Mouse (Mus musculus) kidney, postnatal 0 days (tissue): ENCODE results near the gene Cacna2d3. TPM values are rescaled to one million over a fixed set of nuclear protein-coding genes. Genes with fewer than 3 reads are reported as not detected.

Source experiments
- ATAC-seq: fragments of 200-750 bp; cut with Nextera tagmentation; replicated peaks from 2 replicates; pipeline ENCODE4 v1.8.0; 2017; ENCODE audit warnings: low read depth, moderate number of reproducible peaks, moderate TSS enrichment, moderate library complexity; ENCODE audit not compliant: low FRiP score
- DNase-seq: peaks from one replicate; pipeline ENCODE4 v3.0.0-alpha.2; 2016; ENCODE audit warnings: low spot score
- H3K27ac ChIP-seq: fragments of 300-500 bp; sonication (generic); 2 replicates; pipeline ENCODE4 v1.5.1; 2014; ENCODE audit warnings: mild to moderate bottlenecking
- H3K27me3 ChIP-seq: fragments of 300-500 bp; sonication (generic); 2 replicates; pipeline ENCODE4 v1.6.1; 2014; ENCODE audit warnings: low read length, mixed read lengths; ENCODE audit not compliant: insufficient read depth
- H3K36me3 ChIP-seq: fragments of 300-500 bp; sonication (generic); 2 replicates; pipeline ENCODE4 v1.6.1; 2014; ENCODE audit warnings: low read length, mixed read lengths; ENCODE audit not compliant: insufficient read depth
- H3K4me1 ChIP-seq: fragments of 300-500 bp; sonication (generic); replicated peaks from 2 replicates; pipeline ENCODE4 v1.6.1; 2014; ENCODE audit warnings: antibody characterized with exemption, low read length, mixed read lengths; ENCODE audit not compliant: insufficient read depth
- H3K4me2 ChIP-seq: fragments of 300-500 bp; sonication (generic); 2 replicates; pipeline ENCODE4 v1.6.1; 2014; ENCODE audit warnings: mild to moderate bottlenecking, low read length, moderate library complexity, mixed read lengths
- H3K4me3 ChIP-seq: fragments of 300-500 bp; sonication (generic); replicated peaks from 2 replicates; pipeline ENCODE4 v1.5.1; 2014; ENCODE audit warnings: low read depth, low read length
- H3K9ac ChIP-seq: fragments of 300-500 bp; sonication (generic); 2 replicates; pipeline ENCODE4 v1.6.1; 2014; ENCODE audit warnings: low read depth, low read length
- H3K9me3 ChIP-seq: fragments of 300-500 bp; sonication (generic); replicated peaks from 2 replicates; pipeline ENCODE4 v1.6.1; 2016; ENCODE audit warnings: low read length, inconsistent platforms, mixed read lengths
- CTCF ChIP-seq: IDR thresholded peaks from 2 replicates; pipeline ENCODE4 v1.5.1; 2016; ENCODE audit warnings: antibody characterized with exemption, low read depth, mild to moderate bottlenecking, moderate library complexity
- WGBS: fragments of 180-500 bp; shearing (Covaris S2); extraction: QIAGEN DNeasy Blood & Tissue Kit; methylation state at CpG from one replicate; pipeline ENCODE4 v1.1.7; 2014; 5-methylcytosine and 5-hydroxymethylcytosine counted together
- polyA plus RNA-seq: library from polyadenylated mRNA; unstranded; fragments of >200 nt; fragmentation: Nextera tagmentation; extraction: Ambion mirVana; gene quantifications from 2 replicates; pipeline ENCODE4 v1.2.1, GENCODE M21; 2015

Cacna2d3 gene
- polyA plus RNA-seq, 1 experiment from 2014 or later = 1.8 TPM

GRCm38 (mm10) chr14:29438666-29439065 is 283.0 kb downstream of the Cacna2d3 start:
- H3K4me2 ChIP-seq = no peak overlapping the region
- no peak overlapping the region for H3K27ac ChIP-seq
- H3K36me3 ChIP-seq = no peaks in the 10 kb centered on the region
- no peaks in the 10 kb centered on the region for H3K9me3 ChIP-seq
- ATAC-seq (no peak), DNase-seq (peak; percentile 53)
- no peaks in the 10 kb centered on the region for H3K4me1 ChIP-seq
- WGBS = 24% methylated on average over 7 of the region's 7 CpGs
- no peak overlapping the region for H3K9ac ChIP-seq
- H3K27me3 ChIP-seq = no peaks in the 10 kb centered on the region
- no peak overlapping the region for H3K4me3 ChIP-seq
- TF ChIP-seq CTCF = no peak

- no peaks in the 10 kb centered on the region for H3K27me3 ChIP-seq
- DNase-seq = no peak
- no peak overlapping the region for H3K9ac ChIP-seq
- no peak overlapping the region for H3K4me3 ChIP-seq
- H3K4me2 ChIP-seq = no peak overlapping the region
- no peak for TF ChIP-seq CTCF
- H3K9me3 ChIP-seq = no peaks in the 10 kb centered on the region
- H3K27ac ChIP-seq = no peak overlapping the region
- no peak for ATAC-seq
- H3K4me1 ChIP-seq = no peaks in the 10 kb centered on the region
- 39% methylated on average over 3 of the region's 3 CpGs for WGBS
- no peaks in the 10 kb centered on the region for H3K36me3 ChIP-seq
Measured at GRCm38 (mm10) chr14:29438251-29438650, 283.4 kb downstream of the Cacna2d3 start.

DNA sequence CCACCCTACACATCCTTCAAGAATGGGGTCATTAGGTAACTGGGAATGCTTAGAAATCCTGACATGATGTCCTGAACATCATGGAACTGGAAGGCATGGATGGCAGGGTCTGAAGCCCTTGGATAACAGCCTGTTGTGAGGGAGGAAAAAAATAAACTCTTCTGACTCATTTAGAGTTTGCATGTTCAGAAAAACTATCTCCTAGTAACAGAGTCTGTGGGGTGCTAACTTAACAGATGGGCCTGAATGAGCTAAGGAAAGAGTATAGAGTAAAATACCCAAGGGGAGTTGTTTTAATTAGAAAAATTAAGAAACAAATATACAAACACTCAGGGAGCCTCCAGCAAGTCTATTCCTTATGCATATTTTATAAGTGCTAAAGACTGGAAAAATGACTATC is 286.5 kb downstream of the Cacna2d3 start:
- TF ChIP-seq CTCF = no peak
- no peak for DNase-seq
- Histone ChIP-seq H3K4me1 (no peaks in the 10 kb centered on the region), H3K27me3 (no peaks in the 10 kb centered on the region), H3K36me3 (no peaks in the 10 kb centered on the region), H3K4me3 (no peak overlapping the region), H3K9me3 (no peaks in the 10 kb centered on the region), H3K4me2 (no peak overlapping the region), H3K9ac (no peak overlapping the region), H3K27ac (no peak overlapping the region)
- no peak for ATAC-seq

GRCm38 (mm10) chr14:29433716-29434115 is 287.9 kb downstream of the Cacna2d3 start:
- Histone ChIP-seq H3K9ac (no peak overlapping the region), H3K4me2 (no peak overlapping the region), H3K36me3 (no peaks in the 10 kb centered on the region), H3K4me3 (no peak overlapping the region), H3K9me3 (no peaks in the 10 kb centered on the region), H3K27ac (no peak overlapping the region), H3K27me3 (no peaks in the 10 kb centered on the region), H3K4me1 (no peaks in the 10 kb centered on the region)
- TF ChIP-seq CTCF = no peak
- no peak for DNase-seq
- ATAC-seq = no peak
- WGBS = 86% methylated on average over 3 of the region's 3 CpGs

GRCm38 (mm10) chr14:29433076-29433714 is 288.5 kb downstream of the Cacna2d3 start:
- H3K9me3 ChIP-seq = no peaks in the 10 kb centered on the region
- no peaks in the 10 kb centered on the region for H3K27me3 ChIP-seq
- H3K36me3 ChIP-seq = no peaks in the 10 kb centered on the region
- ATAC-seq (no peak), DNase-seq (no peak)
- H3K4me3 ChIP-seq = no peak overlapping the region
- H3K4me1 ChIP-seq = no peaks in the 10 kb centered on the region
- H3K27ac ChIP-seq = no peak overlapping the region
- H3K4me2 ChIP-seq = no peak overlapping the region
- 59% methylated on average over 5 of the region's 5 CpGs for WGBS
- no peak for TF ChIP-seq CTCF
- no peak overlapping the region for H3K9ac ChIP-seq

GRCm38 (mm10) chr14:29429788-29430187 is 291.9 kb downstream of the Cacna2d3 start:
- Histone ChIP-seq H3K4me3 (no peak overlapping the region), H3K27me3 (no peaks in the 10 kb centered on the region), H3K9ac (no peak overlapping the region), H3K9me3 (no peaks in the 10 kb centered on the region), H3K4me1 (no peaks in the 10 kb centered on the region), H3K36me3 (no peaks in the 10 kb centered on the region), H3K27ac (no peak overlapping the region), H3K4me2 (no peak overlapping the region)
- no peak for TF ChIP-seq CTCF
- WGBS = 77% methylated on average over 2 of the region's 2 CpGs
- DNase-seq = no peak
- no peak for ATAC-seq

GRCm38 (mm10) chr14:29425666-29426065 is 296.0 kb downstream of the Cacna2d3 start:
- H3K4me3 ChIP-seq = no peak overlapping the region
- DNase-seq = no peak
- no peak for ATAC-seq

More at GRCm38 (mm10) chr14:29425666-29426065, 296.0 kb downstream of the Cacna2d3 start:
- Histone ChIP-seq H3K9me3 (no peaks in the 10 kb centered on the region), H3K9ac (no peak overlapping the region), H3K36me3 (no peaks in the 10 kb centered on the region), H3K4me2 (no peak overlapping the region), H3K4me1 (no peaks in the 10 kb centered on the region), H3K27ac (no peak overlapping the region), H3K27me3 (no peaks in the 10 kb centered on the region)
- WGBS = 70% methylated on average over 3 of the region's 3 CpGs
- TF ChIP-seq CTCF = no peak
